Mouse (Mus musculus) erythroblast, adult 5-6 weeks (primary cell): Measurements from ENCODE around the gene Knstrn. TPM values are rescaled to one million over a fixed set of nuclear protein-coding genes. Genes with fewer than 3 reads are reported as not detected.

Experiments
- ATAC-seq: replicated peaks from 2 replicates; pipeline ENCODE4 v1.8.0; 2016; ENCODE audit warnings: moderate number of reproducible peaks, mild to moderate bottlenecking, moderate TSS enrichment, inconsistent platforms; ENCODE audit not compliant: poor library complexity, low FRiP score, severe bottlenecking
- total RNA-seq, 2 experiments: library from RNA; stranded (forward) in 1 of 2; stranded (reverse) in 1 of 2; fragments of 150-400 nt in 1 of 2; fragments of 200-764, 138-1000 nt in 1 of 2; gene quantifications; 2 replicates each; pipeline versions ENCODE4 v1.2.3 to v1.2.4; 2015 to 2017; ENCODE audit warnings: low replicate concordance in 2 of 2

The Knstrn gene
- total RNA-seq (2015; ENCODE audit: low replicate concordance): 16.5 and 19.8 TPM in 2 replicates
- total RNA-seq (2017; ENCODE audit: low replicate concordance): 51.9 and 67.3 TPM in 2 replicates

- ATAC-seq: peak; percentile 96
Observed at GRCm38 (mm10) chr2:118813981-118814836, at the start of gene Knstrn. Gene Knstrn (plus strand): TSS chr2:118814003.

DNA sequence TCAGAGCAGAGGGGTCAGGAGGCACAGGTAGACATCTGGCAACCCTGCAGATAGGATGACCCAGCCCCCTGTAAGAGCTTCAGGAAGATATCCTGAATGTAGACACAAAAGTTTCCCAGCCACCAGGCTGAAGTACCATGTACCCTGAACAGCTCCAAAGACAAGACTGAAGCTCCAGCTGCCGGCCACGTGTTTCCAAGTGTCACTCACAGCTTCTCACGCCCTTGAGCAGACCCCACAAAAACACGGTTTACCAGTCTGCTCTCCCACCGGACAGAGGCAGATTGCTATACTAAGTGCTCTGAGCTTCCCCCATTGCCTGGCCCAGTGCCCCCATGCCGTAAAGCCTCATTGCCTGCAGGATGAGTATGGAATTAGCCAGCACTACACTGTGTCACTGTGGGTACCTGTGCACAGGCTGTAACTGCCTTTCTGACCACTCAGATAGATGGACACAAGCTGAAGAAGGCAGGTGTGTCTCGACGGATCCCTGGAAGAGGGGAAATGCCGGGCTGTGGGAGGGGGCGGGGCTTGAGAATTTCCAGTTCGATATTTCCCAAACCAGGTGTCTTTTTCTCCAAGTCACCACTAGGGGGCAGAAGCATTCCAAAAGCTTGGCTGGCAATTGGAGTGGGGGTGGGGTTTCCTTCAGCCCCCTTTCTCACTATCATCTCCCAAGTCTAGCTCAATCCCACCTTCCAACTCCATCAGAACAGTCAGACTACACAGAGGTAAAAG, 49.5 kb upstream of the Knstrn start:
- ATAC-seq: no peak

DNA sequence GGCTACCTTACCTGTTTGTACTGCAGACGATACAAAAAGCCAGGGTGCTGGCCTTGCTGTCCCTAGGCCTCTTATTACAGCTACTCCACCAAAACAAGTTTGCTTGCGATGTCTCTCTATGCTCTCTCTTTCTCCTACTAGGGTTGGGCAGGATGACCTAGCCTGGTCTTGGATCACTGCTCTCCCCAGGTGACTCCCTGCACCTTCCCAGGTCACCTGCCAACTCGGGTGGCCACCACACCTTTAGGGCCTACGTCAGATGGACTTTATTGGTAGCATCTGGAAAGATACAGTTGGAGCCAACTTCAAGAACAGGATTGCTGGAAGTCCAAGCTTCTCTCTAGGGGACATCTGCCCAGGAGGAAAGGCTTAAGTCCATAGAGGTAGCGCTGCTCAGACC, 48.9 kb upstream of the Knstrn start:
- ATAC-seq: no peak

GRCm38 (mm10) chr2:118766041-118767033, 47.5 kb upstream of the Knstrn start:
- ATAC-seq: no peak

- no peak for ATAC-seq
Observed at GRCm38 (mm10) chr2:118772158-118772874, 41.5 kb upstream of the Knstrn start, which contains the start of gene Phgr1. Gene Phgr1 (plus strand): TSS chr2:118772769.

DNA sequence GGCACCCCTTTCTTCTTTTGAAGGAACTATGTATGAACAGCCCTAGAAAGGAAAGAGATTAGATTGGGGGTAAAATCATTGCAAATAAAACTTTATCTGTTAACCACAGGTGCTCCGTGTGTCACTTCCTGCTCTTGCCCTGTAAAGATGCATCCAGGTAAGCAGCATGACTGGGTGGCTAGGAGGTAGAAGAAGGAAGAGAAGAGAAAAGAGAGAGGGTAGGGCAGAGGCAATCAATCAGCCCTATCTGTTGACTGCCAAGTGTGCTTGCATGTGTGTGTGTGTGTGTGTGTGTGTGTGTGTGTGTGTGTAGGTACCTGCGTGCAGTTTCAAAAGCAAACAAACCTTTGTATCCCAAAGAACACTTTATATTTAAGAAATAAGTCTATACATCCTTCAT, 39.3 kb upstream of the Knstrn start:
- no peak for ATAC-seq

DNA sequence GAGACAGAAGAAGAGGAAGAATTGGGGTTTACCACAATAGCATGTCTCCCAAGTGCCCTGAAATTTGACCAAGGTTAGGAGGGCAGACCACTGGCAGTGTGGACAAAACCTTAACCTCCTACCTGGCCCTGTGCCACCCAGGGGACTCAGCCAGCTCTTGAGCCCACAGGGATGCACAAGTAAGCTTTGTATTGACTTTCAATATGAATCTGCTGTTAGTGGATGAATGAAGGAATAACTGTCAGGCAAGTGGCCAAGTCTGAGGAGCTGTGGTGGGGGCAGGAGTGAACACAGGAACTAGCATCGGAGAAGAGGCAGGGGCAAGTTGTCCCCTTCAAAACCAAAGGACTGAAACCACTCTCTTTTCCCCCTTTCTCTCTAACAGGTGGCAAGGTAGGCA, 38.4 kb upstream of the Knstrn start:
- ATAC-seq: no peak

- no peak for ATAC-seq
Observed at GRCm38 (mm10) chr2:118775846-118776245, 38.0 kb upstream of the Knstrn start.

DNA sequence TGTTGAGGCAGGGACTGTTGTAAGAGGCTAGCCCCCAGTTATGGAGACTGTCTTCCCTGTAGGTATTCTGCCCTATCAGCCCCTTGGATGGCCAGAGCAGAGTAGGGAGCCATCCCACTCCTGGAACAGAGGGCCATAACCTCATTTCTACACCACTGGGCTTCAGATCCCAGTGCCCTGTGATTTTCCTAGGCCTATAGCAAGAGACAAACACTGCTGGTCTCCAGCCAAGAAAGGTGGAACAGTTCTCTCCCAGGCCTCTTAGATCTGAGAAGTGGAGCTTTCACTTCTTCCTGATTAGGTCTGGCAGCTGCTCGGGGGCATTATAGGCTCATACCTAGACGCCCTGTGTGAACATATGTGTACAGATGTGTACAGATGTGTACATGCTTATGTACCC, 37.5 kb upstream of the Knstrn start:
- no peak for ATAC-seq

- no peak for ATAC-seq
Observed at GRCm38 (mm10) chr2:118778418-118778817, 35.4 kb upstream of the Knstrn start.

DNA sequence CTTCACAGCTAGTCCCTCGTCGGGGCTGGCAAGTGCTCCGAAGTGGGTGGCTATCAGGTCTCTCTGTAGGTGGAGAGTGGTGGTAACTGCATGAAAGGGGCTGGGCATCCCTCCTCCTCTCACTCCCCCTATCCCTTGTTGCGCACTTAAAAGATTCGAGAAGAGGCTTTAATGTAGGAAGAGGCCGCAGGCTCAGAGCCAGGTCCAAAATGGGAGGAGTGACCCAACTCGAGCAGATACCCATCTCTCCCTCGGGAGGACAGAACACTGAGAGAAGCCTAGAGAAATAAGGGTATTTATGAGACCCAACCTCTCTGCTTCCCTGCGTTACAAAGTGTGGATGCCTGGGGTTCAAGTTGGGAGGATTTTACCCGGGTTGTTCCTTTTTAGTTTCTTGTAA, 34.7 kb upstream of the Knstrn start:
- no peak for ATAC-seq

DNA sequence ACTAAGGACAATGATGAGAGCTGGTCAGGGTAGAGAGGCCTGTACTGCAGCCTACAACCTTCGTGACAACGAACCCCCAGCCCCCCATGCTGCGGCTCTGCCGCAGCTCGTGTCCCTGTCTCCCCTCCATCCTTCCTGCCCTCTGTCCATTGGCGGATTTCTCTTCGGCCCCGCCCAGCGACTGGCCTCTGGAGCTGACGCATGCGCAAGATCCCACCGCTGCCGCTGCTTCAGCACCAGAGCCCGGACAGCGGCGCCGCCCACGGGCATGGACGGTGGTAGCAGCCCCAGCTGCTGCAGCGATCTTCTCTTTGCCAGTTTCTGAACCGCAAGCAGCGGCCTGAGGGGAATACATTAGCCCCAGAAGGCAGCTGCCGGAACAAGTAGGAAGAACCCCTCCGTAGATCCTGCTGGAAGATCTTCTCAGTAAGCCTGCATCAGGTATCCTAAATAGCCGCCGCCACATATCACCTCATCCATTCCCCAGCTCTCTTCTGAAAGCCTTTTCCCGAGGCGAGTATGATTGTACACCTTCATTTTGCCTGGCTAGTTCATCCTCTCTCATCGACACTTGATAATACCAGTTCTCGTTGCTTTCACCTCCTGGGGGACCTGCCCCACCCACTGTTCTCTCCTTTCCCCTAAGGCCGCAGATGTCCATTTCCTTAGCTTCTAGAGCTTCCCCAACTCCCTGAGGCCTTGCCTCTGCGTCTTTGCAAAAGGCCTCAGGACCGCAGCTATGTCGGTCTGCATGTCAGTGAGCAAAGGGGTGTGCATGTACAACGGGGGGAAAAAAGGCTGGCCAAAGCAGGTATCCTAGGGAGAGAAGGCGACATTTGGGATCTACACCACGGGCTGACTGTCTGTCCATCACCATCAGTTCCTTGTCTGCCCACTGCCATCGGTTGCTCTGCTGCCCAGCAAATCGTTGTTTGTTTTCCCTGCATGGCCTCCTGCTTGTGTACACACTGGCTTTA, 34.0 kb upstream of the Knstrn start, which contains the start of gene Disp2:
Gene Disp2 (plus strand): TSS at position 216 of the 977 bp plus-strand sequence.
- peak; percentile 88 for ATAC-seq

DNA sequence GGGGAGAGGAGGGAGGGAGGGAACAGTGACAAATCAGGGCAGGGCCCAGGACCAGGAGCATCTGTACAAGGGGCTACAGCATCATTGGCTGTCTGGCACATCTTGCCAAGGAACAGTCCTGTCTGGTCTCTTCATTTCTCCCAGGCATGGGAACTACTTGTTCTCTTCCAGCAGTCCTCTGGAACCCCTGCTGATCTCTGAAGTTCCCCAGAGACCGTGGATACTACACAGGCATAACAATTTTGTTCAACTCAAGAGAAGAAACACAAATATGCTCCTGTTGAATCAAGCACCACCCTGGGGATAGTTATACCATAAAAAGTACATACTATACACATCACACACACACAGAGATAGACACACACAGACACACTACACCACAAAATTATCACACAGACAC, 32.7 kb upstream of the Knstrn start:
- ATAC-seq: no peak

DNA sequence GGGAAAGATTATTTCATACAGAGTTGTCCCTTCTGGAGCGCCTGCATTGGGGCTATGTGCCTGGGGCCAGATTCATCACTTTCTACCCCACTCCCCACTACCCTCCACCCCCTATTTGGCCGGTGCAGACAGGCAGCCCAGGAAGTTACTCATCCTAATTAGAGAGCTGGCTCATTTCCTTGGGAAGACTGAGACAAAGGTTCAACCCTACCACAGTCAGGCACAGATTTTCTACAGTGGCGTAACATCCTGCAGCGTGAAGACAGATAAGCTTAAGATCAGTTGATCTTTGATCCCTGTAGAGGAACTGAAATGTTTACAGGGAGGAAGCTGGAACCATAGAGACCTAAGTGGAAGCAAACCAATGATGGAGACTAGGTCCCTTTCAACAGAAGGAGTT, 31.5 kb upstream of the Knstrn start:
- no peak for ATAC-seq

- no peak for ATAC-seq
Observed at GRCm38 (mm10) chr2:118783093-118783492, 30.7 kb upstream of the Knstrn start.

DNA sequence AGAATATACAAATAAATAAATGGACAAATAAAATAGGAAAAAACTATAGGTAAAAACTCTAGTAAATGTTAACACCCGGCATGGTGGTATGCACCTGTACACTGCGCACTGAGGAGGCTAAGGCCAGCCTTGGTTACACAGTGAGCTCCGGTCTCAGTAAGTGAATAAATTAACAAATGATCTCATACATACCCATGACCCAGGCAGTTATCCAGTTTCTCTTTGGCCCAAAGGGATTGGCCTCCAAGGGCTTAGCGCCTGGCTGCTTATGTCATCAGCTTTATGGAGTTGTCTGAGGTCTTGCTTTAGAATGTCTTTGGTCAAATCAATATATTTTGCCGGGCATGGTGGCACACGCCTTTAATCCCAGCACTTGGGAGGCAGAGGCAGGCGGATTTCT, 30.1 kb upstream of the Knstrn start:
- ATAC-seq: no peak

- no peak for ATAC-seq
Observed at GRCm38 (mm10) chr2:118786525-118786924, 27.3 kb upstream of the Knstrn start.

DNA sequence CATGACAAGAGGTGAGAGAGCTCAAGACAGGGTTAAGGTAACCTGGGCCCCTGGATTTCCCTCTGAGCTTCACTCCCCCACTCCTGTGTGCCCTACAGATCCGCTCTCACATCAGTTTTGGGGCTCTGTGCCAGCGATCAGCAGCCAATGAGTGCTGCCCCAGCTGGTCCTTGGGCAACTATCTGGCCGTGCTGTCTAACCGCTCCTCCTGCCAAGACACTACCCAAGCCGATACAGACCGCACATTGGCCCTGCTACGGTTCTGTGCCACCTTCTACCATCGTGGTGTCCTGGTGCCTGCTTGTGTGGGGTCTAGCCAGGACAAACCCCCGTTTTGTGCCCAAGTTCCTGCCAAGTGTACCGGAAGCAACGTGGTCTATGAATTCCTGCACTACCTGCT, 24.3 kb upstream of the Knstrn start:
- no peak for ATAC-seq
